Mouse (Mus musculus): ENCODE measurements around the gene Srxn1.
"Not testable (repeated sequence)": the region's sequence is repeated elsewhere in the genome, so short reads cannot be mapped to it uniquely, and the experiment has no call there.

The Srxn1 gene

DNA sequence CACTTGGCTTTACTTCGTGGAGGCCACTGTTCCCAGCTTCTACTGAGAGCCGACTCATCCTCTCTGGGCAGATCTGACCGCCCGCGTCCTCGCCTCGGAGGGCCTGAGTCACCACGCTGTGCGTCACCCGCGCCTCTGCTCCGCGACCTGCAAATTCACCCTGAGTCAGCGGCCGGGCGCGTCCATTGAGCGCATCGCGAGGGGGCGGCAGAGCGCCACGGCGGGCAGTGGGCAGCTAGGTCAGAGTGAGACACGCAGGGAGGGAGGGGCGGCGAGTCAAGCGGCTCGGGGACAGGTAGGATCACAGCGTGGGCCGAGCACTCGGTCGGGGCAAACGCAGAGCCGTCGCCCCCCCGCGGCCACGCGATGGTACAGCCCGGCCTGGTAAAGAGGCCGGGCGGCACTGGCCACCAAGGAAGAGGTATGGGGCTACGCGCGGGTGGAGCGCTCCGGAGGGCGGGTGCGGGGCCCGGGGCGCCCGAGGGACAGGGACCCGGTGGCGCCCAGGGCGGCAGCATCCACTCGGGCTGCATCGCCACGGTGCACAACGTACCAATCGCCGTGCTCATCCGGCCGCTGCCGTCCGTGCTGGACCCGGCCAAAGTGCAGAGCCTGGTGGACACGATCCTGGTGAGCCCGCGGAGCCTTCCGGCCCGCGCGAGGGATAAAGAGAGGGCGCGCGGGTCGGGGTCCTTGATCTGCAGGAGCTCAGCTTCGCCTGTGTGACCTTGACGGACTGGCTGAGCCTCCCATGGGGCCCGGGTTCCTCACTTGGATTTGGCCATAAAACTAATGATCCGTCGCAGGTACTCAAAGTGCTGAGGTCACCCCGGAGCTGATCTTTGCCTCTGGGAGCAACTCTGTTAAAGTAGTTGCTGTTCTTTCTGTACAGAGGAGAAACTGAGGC is at the start of gene Srxn1:
TSS of gene Srxn1 (plus strand) at position 199 of the 907 bp plus-strand sequence.
- peak; percentile 35 for DNase-seq

DNA sequence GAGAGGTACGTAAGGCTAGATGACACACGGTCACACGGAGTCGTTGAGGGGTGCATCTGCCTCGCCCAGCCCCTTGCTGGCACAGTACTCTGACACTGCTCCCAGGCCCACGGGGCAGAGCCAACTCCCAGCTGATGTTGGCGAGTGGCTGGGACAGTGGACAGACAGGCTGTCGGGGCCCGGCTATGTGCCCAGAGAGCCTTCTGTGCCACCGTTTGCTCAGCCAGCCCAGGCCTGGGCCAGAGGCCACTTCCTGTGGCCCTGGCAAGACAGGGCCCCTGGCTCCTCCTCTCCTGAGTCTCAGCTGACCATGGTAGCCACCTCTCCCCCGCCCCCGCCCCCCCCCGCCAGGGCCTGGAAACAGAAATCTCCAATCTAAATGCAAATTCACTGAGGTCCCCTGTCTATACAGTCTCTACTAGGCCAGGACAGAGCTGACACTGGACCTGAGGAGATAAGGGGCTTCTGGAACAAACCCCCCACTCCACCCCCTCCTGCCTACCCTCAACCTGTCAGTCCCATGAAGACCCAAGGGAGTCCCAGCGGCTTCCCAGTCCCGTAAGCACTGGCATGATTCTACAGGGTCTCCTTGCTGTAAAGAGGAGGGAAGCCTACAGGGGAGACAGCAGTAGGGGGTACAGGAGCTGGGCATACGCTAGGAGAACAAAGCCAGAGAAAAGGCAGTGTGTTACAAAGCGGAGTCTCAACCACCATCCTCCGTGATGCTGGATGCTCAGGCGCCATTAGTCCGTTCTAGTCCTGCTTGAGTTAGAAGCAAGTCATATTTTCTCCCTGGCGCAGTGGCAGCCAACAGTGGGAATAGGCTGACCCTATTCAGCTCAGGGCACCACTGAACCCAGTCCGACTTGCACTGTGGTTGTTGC is 48.7 kb upstream of the Srxn1 start:
- DNase-seq: no peak

DNA sequence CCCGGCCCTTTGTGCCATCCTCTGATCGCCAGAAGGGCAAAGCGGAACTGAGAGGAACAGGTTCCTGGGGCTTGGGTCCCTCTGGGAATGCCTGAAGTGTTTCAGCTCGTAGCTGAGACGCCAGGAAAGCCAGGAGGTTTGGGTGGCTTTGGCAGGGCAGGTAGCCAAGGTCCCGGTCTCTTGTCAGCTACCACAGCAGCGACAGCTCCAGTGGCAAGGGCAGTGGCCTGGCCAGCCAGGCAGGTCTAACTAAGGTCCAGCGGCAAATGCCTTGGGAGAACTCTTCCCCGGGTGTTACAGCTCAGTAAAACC is 48.1 kb upstream of the Srxn1 start:
- no peak for DNase-seq

DNA sequence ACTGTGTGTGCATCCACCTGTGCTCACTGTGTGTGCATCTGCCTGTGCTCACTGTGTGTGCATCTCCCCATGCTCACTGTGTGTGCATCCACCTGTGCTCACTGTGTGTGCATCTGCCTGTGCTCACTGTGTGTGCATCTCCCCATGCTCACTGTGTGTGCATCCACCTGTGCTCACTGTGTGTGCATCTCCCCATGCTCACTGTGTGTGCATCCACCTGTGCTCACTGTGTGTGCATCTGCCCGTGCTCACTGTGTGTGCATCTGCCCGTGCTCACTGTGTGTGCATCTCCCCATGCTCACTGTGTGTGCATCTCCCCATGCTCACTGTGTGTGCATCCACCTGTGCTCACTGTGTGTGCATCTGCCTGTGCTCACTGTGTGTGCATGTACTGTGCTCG is 42.5 kb upstream of the Srxn1 start:
- not testable (repeated sequence) for DNase-seq

DNA sequence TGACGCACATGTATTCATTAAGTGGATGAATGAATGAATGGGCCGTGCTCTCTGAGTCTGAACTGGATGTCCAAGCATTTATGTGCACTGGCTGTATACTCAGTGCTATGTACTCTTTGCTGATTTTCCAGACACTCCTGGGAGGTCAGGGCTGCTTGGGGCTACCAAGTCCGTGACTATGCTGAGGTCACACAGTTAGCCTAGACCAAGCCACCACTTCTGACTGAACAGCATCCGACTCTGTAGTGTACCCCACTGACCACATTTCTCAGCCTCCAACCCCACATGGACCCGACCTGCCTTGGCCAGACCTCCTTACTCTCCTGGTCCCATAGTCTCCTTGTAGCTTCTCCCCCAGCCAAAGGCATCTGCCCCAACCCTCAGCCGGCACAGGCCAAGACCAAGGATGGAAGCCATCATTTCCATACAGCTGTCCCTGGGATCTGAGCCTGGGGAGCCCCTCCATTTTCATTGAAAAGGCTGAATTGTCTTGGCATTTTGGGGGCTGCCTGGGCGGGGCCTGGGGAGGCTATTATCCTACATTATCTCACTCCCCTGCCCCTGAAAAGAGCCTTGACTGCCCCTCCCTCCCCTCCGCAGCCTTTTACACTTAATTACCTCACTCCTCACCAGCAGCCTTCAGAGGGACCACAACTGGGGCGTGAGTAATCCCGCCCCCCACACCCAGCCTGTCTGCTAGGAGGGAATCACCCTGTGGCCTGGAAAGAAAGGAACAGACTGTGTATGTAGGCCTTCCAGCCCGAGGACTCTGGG is 36.5 kb upstream of the Srxn1 start:
- no peak for DNase-seq

DNA sequence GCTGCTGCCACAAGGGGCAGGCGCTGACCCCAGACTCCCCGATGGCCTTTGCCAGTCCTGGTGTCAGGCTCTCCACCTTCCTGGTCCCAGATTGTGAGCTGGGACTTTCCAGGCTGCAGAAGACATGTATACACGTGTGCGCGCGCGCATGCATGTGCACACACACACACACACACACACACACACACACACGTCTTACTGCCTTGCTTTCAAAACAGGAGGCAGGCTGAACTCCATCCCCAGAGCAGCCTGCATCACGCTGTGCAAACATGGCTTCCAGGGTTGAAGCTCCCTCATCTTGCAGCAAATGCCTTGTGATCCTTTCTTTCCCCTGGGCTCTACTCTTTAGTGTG is 35.9 kb upstream of the Srxn1 start:
- DNase-seq: no peak

DNA sequence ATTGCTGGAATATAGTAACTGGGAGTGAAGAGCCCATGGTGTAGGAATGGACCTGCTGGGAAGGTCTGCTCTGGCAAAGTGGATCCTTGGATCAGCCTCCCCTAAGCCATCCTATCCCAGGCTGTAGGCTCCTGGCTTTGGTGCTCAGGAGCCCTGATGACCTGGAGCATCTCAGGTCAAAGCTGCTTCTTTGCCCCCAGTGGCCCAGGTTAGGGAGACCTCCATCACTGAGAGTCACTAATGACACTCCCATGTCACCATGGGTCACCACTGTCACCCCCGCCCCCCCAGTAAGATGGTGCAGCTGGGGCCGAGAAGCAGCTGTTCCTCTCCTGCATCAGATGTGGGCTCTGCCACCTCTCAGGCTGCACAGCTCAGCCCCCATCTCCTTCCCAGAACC is 35.4 kb upstream of the Srxn1 start:
- no peak for DNase-seq

DNA sequence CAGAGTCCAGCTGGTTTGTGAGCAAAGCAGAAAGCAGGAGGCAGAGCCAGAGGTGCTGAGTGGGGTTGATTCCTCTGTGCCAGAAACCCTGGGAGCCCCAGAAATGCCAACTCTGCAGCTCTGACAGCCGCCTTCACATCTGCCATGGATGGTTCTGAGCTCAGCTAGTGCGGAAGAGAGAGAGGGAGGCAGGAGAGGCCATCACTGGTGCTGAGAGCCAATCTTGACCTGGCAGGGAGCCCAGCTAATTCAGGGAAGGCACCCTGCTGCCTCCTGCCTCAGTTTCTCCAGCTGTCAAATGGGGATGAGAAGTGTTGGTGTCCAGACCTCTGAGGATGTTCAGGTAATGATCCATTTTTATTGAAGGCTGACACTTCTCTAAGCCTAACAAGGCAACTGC is 30.8 kb upstream of the Srxn1 start:
- DNase-seq: no peak

DNA sequence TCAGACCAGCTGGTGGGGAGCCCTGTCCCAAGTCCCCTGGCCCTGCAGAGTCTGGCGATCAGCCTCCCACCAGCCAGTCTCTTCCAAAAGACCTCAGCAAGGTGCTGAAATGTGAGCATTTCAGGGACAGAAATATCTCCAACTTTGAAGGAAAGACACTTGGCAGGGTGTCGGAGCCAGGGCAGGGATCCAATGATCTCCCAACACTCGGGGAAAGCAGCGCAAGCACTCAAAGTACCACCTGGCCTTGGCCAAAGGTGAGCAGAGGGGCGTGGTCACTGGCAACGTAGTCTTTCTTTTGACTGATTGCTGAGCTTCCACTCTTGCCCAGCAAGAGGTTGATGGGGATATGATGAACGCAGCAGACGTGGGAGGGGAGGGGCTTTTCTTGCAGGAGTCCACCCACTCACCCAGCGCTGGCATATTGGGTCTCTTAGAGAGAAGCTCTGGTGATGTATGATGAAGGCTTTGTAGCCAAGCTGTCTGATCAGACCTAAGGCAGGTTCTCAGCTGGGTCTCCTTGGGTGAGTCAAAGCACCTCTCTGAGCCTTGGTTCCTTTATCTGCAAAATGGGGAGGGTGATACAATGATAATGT is 29.9 kb upstream of the Srxn1 start:
- no peak for DNase-seq

DNA sequence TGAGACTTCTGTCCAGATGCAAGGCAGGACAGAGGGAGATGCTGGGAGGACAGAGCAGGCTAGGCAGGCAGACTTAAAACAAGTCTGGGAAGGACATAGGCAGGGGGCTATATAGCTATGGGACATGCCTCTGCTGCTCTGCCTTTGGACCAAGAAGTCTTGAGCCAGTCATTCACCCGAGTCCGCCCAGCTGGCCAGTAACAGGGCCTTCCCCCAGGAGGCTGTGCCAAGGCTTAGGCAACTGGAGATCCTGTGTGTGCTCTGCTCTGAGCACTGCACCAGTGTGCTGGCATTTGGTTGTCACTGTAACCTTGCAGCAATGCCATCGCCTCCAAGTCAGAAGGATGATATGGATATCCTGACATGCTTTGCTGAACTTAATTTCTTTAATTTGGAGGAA is 28.0 kb upstream of the Srxn1 start:
- no peak for DNase-seq

DNA sequence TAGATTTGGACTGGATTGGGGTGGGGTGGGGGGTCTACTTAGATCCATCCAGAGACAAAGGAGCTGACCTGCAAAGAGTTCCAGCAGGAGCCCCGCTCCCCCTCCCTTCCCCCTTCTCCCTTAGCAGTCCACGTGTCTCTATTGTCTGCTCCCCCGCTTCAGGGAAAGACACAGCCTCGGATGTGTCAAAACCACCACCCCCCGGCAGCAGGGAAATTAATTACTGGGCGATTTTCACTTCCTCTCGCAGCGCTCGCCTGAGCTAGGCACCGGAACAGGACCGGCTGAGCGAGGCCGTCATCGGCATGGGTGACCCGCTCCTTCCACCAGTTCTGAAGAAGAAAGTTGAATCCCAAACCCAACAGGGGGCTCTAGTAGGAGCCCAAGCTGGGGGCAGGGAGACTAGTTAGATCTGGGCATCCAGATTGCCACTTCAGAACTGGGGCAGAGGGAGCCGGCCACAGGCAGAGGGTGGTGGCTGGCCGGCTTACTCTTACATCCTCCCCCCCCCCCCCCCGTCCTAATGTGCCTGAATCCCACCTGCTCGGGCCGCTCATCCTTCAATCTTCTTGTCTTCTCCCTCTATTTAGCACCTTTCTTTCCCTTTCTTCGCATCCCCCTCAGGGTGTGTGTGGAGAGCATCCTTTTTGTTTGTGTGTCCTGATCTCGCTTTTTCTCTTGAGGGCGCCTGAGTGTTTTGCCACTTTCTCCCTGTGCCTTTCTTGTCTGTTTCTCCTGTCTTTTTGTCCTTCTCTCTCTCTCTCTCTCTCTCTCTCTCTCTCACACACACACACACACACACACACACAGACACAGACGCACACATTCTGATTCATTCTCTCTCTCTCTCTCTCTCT is 24.4 kb upstream of the Srxn1 start, which contains the start of gene Scrt2:
TSS of gene Scrt2 (plus strand) at position 845 of the 857 bp plus-strand sequence.
- no peak for DNase-seq

DNA sequence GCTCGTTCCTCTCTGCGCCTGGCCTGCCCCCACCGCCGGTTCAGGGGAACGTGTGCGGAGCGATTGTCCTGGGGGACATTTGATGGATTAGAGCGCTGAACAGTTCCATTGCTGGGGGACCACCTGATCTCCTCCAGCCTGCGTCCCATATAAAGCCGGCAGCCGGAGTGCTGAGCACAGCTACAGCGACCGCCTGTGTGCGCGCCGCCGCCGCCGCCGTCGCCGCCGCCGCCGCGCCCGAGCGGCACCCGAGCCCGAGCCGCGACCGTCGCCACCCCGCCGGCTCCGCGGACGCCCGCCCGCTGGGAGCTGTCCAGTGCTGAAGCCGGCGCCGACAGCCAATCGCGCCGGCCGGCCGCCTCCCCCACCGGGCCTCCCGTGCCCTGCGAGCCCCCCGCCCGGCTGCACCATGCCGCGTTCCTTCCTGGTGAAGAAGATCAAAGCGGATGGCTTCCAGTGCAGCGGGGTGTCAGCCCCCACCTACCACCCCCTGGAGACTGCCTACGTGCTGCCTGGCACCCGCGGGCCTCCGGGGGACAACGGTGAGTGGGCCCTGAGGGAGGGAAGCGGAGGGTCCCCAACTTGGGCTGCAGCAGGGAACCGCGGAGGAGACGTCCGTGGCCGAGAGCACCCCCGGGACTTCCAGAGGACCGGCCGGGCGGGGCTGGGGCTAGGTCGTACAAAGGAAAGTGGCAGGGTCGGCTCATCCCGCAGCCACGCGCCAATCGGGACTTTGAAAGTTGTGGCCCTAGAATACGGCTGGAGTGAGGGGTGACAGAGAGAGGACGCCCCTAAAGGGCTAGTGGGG is 23.5 kb upstream of the Srxn1 start:
- peak; percentile 77 for DNase-seq

DNA sequence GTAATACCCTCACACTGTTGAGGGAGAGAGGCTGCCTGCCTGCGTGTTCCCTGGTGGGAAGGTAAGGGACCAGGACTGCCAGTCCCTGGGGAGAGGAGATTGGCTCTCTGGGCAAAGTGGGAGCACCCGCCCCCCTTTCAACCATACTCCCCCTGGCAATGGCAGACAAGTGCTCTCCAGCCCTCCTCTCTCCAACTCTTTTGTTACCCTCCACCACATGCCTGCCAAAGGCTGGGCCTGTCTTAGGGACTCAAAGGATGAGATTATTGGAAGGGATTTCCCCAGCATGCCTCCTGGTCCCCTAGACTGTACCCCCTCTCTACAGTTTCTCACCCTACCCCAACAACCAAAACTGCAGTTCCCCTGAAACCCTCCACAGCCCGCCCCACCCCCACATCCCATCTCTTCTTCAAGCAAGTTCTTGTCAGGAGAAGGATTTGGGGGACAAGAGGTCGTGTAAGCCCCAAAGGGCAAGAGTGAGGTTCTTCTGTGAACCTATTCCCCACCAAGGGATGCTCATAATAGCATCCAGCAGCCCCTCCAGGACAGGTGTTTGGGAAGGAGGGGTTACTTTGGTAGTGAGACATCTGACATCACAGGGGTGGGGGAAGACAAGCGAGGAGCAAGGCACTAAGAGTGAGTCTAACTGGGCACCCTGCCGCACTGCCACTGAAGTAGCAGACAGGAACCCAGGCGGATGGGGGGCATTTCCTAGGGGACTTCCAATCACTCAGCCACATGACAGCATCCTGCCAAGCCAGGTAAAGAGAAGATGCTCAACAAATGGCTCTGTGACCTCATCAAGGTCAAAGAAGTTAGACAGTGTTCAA is 22.6 kb upstream of the Srxn1 start:
- no peak for DNase-seq

DNA sequence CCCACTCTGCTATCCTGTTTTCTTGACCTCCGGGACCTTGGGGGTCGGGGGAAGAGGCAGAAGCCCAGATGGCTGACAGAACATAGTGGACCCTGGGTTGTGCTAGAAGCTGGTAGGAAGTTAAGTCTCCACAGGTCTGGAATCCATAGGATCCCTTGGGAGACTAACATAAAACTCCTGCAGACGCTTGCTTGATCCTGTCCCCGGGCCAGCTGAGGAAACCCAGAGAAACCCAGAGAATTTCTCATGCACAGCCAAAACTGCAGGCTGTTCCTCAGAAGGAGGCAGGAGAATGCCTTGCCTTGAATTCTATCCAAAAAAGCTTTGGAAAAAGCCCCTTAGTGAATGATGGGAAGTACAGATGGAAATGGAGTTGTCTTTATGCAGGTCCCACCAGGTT is 21.9 kb upstream of the Srxn1 start:
- no peak for DNase-seq

DNA sequence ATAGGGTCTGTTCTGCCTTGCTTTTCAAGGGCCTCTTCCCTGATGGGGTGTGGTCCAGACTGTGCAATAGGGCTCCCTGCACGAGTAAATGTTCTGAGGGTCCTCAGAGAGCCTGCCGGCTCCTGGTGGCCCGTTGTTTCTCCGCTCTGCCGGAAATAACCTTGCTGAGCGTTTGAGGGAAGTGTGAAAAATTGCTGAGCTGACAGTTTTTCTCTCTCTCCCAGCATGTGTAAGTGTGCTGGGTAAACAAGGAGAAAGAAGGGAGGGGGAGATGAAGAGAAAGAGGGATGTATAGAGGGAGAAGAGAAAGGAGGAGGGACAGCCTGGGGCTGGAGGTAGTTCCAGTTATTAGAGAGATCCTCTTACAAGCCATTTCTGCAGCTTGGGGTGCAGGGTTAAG is 21.0 kb upstream of the Srxn1 start:
- DNase-seq: no peak

DNA sequence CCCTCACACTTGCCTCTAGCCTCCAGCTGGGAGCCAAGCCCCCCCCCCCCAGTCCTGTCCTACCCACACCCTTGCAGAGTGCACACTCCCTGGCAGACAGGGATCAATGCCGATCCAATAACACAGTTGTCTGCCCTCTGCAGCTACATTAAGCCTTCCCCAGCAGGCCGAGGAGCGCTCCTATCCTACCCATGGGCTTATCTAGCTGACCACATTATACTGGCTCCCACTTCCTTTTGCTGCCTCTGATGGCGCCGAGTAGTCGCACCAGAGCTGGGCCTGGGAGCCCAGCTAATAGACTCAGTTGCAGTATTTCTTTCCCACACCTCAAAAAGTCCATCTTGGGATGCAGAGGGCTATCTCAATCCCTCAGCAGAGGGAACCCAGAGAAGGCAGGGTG is 19.9 kb upstream of the Srxn1 start:
- DNase-seq: no peak

DNA sequence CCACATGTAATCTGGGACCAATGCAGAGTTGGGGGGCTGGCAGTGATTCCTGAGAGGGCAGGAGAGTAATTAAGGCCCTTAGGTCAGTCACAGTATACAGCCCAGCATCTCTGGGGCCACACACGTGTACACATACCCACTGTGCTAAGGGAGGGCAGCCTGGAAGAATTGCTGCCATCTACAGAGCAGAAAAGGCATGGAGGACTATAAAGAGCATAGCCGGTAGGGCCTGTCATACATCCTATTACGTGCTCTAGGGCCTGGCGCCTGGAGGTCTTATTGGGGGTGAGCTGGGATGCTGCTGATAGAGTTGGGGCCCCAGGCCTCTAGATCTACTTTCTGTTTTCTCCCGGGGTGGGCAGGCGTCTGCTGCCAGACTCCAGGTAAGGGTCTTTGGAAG is 18.9 kb upstream of the Srxn1 start:
- no peak for DNase-seq

DNA sequence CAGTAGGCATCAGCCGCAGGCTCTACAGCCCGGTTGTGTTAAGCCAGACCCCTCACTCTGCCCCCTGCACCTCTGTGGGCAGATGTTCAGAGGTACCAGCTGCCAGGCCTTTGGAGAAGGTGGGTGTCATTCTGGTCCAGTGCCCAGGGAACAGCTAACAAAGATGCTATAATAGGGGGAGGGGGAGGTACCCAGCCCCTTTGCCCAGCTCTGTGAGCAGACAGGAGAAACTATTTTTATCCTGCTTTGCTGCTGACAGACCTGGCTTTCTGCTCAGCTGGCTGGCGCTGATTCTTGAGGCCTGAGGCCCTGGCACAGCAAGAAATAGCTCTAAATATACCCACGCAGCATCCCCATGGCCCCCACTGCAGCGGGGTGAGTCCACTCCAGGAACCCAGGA is 18.2 kb upstream of the Srxn1 start:
- no peak for DNase-seq

DNA sequence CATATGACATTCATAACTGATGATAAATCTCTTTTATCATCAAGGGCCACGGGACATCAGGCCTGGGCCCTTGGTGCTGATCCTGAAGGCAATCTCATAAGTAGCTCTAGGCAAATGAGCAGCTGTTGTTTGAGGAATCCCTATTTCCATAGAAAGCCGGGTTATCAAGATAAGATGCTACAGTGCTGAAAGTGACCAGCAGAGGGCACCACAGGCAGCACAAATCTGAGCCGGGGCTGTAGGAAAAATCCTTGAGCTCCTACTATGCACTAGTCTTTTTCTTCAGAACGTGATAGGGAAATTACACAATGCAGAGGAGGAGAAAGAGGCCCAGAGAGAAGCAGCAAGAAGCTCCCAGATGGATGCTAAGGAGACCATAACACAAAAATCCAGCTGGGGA is 16.2 kb upstream of the Srxn1 start:
- peak; percentile 19 for DNase-seq

DNA sequence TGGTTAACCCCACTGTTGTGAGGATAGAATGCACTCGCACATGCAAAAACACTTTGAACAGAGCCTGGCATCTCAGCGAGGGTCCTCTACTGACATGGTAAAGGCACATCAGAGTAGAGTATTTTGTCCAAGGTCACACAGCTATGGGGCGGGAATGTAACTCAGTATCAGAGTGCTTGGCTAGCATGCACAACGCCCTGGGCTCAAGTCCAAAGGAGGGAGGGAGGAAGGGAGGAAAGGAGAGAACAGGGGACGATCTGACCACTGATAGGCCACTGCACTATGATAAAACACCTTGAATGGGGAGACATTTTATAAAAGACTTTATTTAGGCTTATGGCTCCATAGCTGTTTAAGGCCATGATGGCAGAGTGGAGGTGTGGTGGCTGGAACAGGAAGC is 15.7 kb upstream of the Srxn1 start:
- DNase-seq: no peak
